Mouse (Mus musculus): ENCODE measurements around the gene Fchsd2. TPM values are rescaled to one million over a fixed set of nuclear protein-coding genes. Genes with fewer than 3 reads are reported as not detected.

The Fchsd2 gene
- polyA plus RNA-seq, 1 experiment from 2014 or later = 51.6 TPM

- no peaks in the 10 kb centered on the region for H3K4me1 ChIP-seq (ENCODE audit: control insufficient read depth, insufficient read depth, low read length)
- no peak overlapping the region for H3K4me2 ChIP-seq (ENCODE audit: low read depth, low read length)
- ATAC-seq (ENCODE audit: low read depth) = no peak
- WGBS = 53% methylated on average over 3 of the region's 3 CpGs
- H3K9ac ChIP-seq (replicated peaks; ENCODE audit: low read depth, low read length) = no peak overlapping the region
- no peak overlapping the region for H3K27ac ChIP-seq (ENCODE audit: low read depth, low read length)
- no peaks in the 10 kb centered on the region for H3K27me3 ChIP-seq (ENCODE audit: control insufficient read depth, insufficient read depth, low read length)
- H3K4me3 ChIP-seq (ENCODE audit: low read depth, low read length) = no peak overlapping the region
- H3K9me3 ChIP-seq (ENCODE audit: control insufficient read depth, low read length) = no peaks in the 10 kb centered on the region
- no peaks in the 10 kb centered on the region; the same call in 1 of the 2 replicates for H3K36me3 ChIP-seq (ENCODE audit: control insufficient read depth, insufficient read depth, low read length)
Measured at GRCm38 (mm10) chr7:101232716-101233115, 140.1 kb downstream of the Fchsd2 start.

GRCm38 (mm10) chr7:101236712-101237473 is 144.2 kb downstream of the Fchsd2 start:
- Histone ChIP-seq H3K9ac (replicated peaks; ENCODE audit: low read depth, low read length) (no peak overlapping the region), H3K27ac (ENCODE audit: low read depth, low read length) (peak overlapping the region; percentile 52; the same call in 1 of the 2 replicates), H3K27me3 (ENCODE audit: control insufficient read depth, insufficient read depth, low read length) (no peaks in the 10 kb centered on the region), H3K4me3 (ENCODE audit: low read depth, low read length) (no peak overlapping the region), H3K36me3 (ENCODE audit: control insufficient read depth, insufficient read depth, low read length) (no peaks in the 10 kb centered on the region; the same call in 1 of the 2 replicates), H3K4me2 (ENCODE audit: low read depth, low read length) (no peak overlapping the region), H3K9me3 (ENCODE audit: control insufficient read depth, low read length) (no peaks in the 10 kb centered on the region), H3K4me1 (ENCODE audit: control insufficient read depth, insufficient read depth, low read length) (no peaks in the 10 kb centered on the region)
- WGBS = 45% methylated on average over 8 of the region's 8 CpGs
- ATAC-seq (ENCODE audit: low read depth) = peak; percentile 89

GRCm38 (mm10) chr7:101248760-101249159 is 156.1 kb downstream of the Fchsd2 start:
- Histone ChIP-seq H3K27ac (ENCODE audit: low read depth, low read length) (no peak overlapping the region), H3K36me3 (ENCODE audit: control insufficient read depth, insufficient read depth, low read length) (peaks cover 8% of the 10 kb centered on the region; the same call in 1 of the 2 replicates)
- WGBS = 93% methylated on average over 4 of the region's 4 CpGs

GRCm38 (mm10) chr7:101249173-101249572 is 156.5 kb downstream of the Fchsd2 start:
- no peaks in the 10 kb centered on the region for H3K4me1 ChIP-seq (ENCODE audit: control insufficient read depth, insufficient read depth, low read length)
- H3K4me3 ChIP-seq (ENCODE audit: low read depth, low read length) = no peak overlapping the region
- no peak overlapping the region for H3K27ac ChIP-seq (ENCODE audit: low read depth, low read length)
- no peaks in the 10 kb centered on the region for H3K27me3 ChIP-seq (ENCODE audit: control insufficient read depth, insufficient read depth, low read length)
- H3K9ac ChIP-seq (replicated peaks; ENCODE audit: low read depth, low read length) = no peak overlapping the region
- no peak overlapping the region for H3K4me2 ChIP-seq (ENCODE audit: low read depth, low read length)
- H3K36me3 ChIP-seq (ENCODE audit: control insufficient read depth, insufficient read depth, low read length) = peaks cover 8% of the 10 kb centered on the region; the same call in 1 of the 2 replicates
- ATAC-seq (ENCODE audit: low read depth) = no peak
- 90% methylated on average over 2 of the region's 2 CpGs for WGBS
- no peaks in the 10 kb centered on the region for H3K9me3 ChIP-seq (ENCODE audit: control insufficient read depth, low read length)

More at GRCm38 (mm10) chr7:101248760-101249159, 156.1 kb downstream of the Fchsd2 start:
- no peak overlapping the region for H3K4me2 ChIP-seq (ENCODE audit: low read depth, low read length)
- no peaks in the 10 kb centered on the region for H3K27me3 ChIP-seq (ENCODE audit: control insufficient read depth, insufficient read depth, low read length)
- H3K9me3 ChIP-seq (ENCODE audit: control insufficient read depth, low read length) = no peaks in the 10 kb centered on the region
- no peaks in the 10 kb centered on the region for H3K4me1 ChIP-seq (ENCODE audit: control insufficient read depth, insufficient read depth, low read length)
- no peak overlapping the region for H3K9ac ChIP-seq (replicated peaks; ENCODE audit: low read depth, low read length)
- no peak overlapping the region for H3K4me3 ChIP-seq (ENCODE audit: low read depth, low read length)
- ATAC-seq (ENCODE audit: low read depth) = no peak

GRCm38 (mm10) chr7:101253071-101253470 is 160.4 kb downstream of the Fchsd2 start:
- no peak overlapping the region for H3K4me3 ChIP-seq (ENCODE audit: low read depth, low read length)
- no peak overlapping the region for H3K27ac ChIP-seq (ENCODE audit: low read depth, low read length)
- ATAC-seq (ENCODE audit: low read depth) = no peak
- H3K4me1 ChIP-seq (ENCODE audit: control insufficient read depth, insufficient read depth, low read length) = no peaks in the 10 kb centered on the region
- peaks cover 8% of the 10 kb centered on the region; the same call in 1 of the 2 replicates for H3K36me3 ChIP-seq (ENCODE audit: control insufficient read depth, insufficient read depth, low read length)
- no peak overlapping the region for H3K4me2 ChIP-seq (ENCODE audit: low read depth, low read length)
- H3K27me3 ChIP-seq (ENCODE audit: control insufficient read depth, insufficient read depth, low read length) = no peaks in the 10 kb centered on the region
- 83% methylated on average over 2 of the region's 2 CpGs for WGBS
- no peaks in the 10 kb centered on the region for H3K9me3 ChIP-seq (ENCODE audit: control insufficient read depth, low read length)
- H3K9ac ChIP-seq (replicated peaks; ENCODE audit: low read depth, low read length) = no peak overlapping the region

GRCm38 (mm10) chr7:101258482-101258881 is 165.8 kb downstream of the Fchsd2 start:
- H3K9me3 ChIP-seq (ENCODE audit: control insufficient read depth, low read length) = no peaks in the 10 kb centered on the region
- no peak overlapping the region for H3K4me3 ChIP-seq (ENCODE audit: low read depth, low read length)
- H3K4me1 ChIP-seq (ENCODE audit: control insufficient read depth, insufficient read depth, low read length) = no peaks in the 10 kb centered on the region
- H3K36me3 ChIP-seq (ENCODE audit: control insufficient read depth, insufficient read depth, low read length) = peaks cover 13% of the 10 kb centered on the region; the same call in 1 of the 2 replicates
- ATAC-seq (ENCODE audit: low read depth) = no peak
- H3K9ac ChIP-seq (replicated peaks; ENCODE audit: low read depth, low read length) = no peak overlapping the region
- H3K27me3 ChIP-seq (ENCODE audit: control insufficient read depth, insufficient read depth, low read length) = no peaks in the 10 kb centered on the region
- H3K4me2 ChIP-seq (ENCODE audit: low read depth, low read length) = no peak overlapping the region
- H3K27ac ChIP-seq (ENCODE audit: low read depth, low read length) = no peak overlapping the region

- H3K4me3 ChIP-seq (ENCODE audit: low read depth, low read length) = no peak overlapping the region
- no peak overlapping the region for H3K9ac ChIP-seq (replicated peaks; ENCODE audit: low read depth, low read length)
- no peaks in the 10 kb centered on the region for H3K27me3 ChIP-seq (ENCODE audit: control insufficient read depth, insufficient read depth, low read length)
- no peaks in the 10 kb centered on the region for H3K9me3 ChIP-seq (ENCODE audit: control insufficient read depth, low read length)
- H3K4me2 ChIP-seq (ENCODE audit: low read depth, low read length) = no peak overlapping the region
- H3K27ac ChIP-seq (ENCODE audit: low read depth, low read length) = no peak overlapping the region
- peaks cover 12% of the 10 kb centered on the region; the same call in 1 of the 2 replicates for H3K36me3 ChIP-seq (ENCODE audit: control insufficient read depth, insufficient read depth, low read length)
- WGBS = 81% methylated on average over 4 of the region's 4 CpGs
- H3K4me1 ChIP-seq (ENCODE audit: control insufficient read depth, insufficient read depth, low read length) = no peaks in the 10 kb centered on the region
- no peak for ATAC-seq (ENCODE audit: low read depth)
Measured at GRCm38 (mm10) chr7:101261941-101262546, 169.4 kb downstream of the Fchsd2 start.

- Histone ChIP-seq H3K27ac (ENCODE audit: low read depth, low read length) (no peak overlapping the region), H3K27me3 (ENCODE audit: control insufficient read depth, insufficient read depth, low read length) (no peaks in the 10 kb centered on the region), H3K9me3 (ENCODE audit: control insufficient read depth, low read length) (no peaks in the 10 kb centered on the region), H3K4me1 (ENCODE audit: control insufficient read depth, insufficient read depth, low read length) (no peaks in the 10 kb centered on the region), H3K9ac (replicated peaks; ENCODE audit: low read depth, low read length) (no peak overlapping the region), H3K36me3 (ENCODE audit: control insufficient read depth, insufficient read depth, low read length) (peaks cover 12% of the 10 kb centered on the region; the same call in 1 of the 2 replicates), H3K4me2 (ENCODE audit: low read depth, low read length) (no peak overlapping the region), H3K4me3 (ENCODE audit: low read depth, low read length) (no peak overlapping the region)
- no peak for ATAC-seq (ENCODE audit: low read depth)
Measured at GRCm38 (mm10) chr7:101263511-101263910, 170.8 kb downstream of the Fchsd2 start.
